Mouse (Mus musculus) CH12.LX (cell line): Measurements from ENCODE around the gene AK157302. TPM values are rescaled to one million over a fixed set of nuclear protein-coding genes. Genes with fewer than 3 reads are reported as not detected.
"Not testable (repeated sequence)": the region's sequence is repeated elsewhere in the genome, so short reads cannot be mapped to it uniquely, and the experiment has no call there.

Source experiments
- DNase-seq: peaks from one replicate; pipeline ENCODE4 v3.0.0-alpha.2; 2013; ENCODE audit errors: extremely low read depth
- H3K27ac ChIP-seq: 2 replicates; pipeline ENCODE4 v1.5.1; 2012; ENCODE audit warnings: low read depth, mild to moderate bottlenecking, control low read depth, moderate library complexity; ENCODE audit not compliant: insufficient read depth
- H3K27me3 ChIP-seq: replicated peaks from 2 replicates; pipeline ENCODE3; 2012; ENCODE audit warnings: inconsistent platforms
- H3K36me3 ChIP-seq, 2 experiments: replicated peaks in 1 of 2; 2 replicates each; pipeline versions ENCODE3 to v1.6.1; 2012; ENCODE audit warnings: inconsistent platforms in 1 of 2, low read length in 1 of 2, mild to moderate bottlenecking in 1 of 2, mixed read lengths in 1 of 2, moderate library complexity in 1 of 2; ENCODE audit not compliant: control insufficient read depth in 1 of 2, insufficient read depth in 1 of 2
- H3K4me1 ChIP-seq, 2 experiments: 2 replicates each; pipeline ENCODE4 v1.6.1; 2012; ENCODE audit warnings: inconsistent platforms in 1 of 2, moderate library complexity in 1 of 2; ENCODE audit not compliant: insufficient read depth in 2 of 2, control insufficient read depth in 1 of 2
- H3K4me2 ChIP-seq: 2 replicates; pipeline ENCODE4 v1.6.1; 2012; ENCODE audit warnings: low read depth, mild to moderate bottlenecking, control low read depth; ENCODE audit not compliant: poor library complexity, insufficient read depth, severe bottlenecking
- H3K4me3 ChIP-seq, 3 experiments: fragments of 150-350 bp in 1 of 3; sonication (generic) in 1 of 3; replicated peaks in 1 of 3; 2 replicates each; pipeline versions ENCODE3 to v1.5.1; 2011 to 2012; ENCODE audit warnings: low read depth in 2 of 3, low read length in 2 of 3, mild to moderate bottlenecking in 2 of 3, moderate library complexity in 2 of 3, control low read depth in 1 of 3, improper control_type of control experiment in 1 of 3, inconsistent platforms in 1 of 3, mixed read lengths in 1 of 3; ENCODE audit not compliant: poor library complexity in 1 of 3
- H3K79me2 ChIP-seq: replicated peaks from 2 replicates; pipeline ENCODE4 v1.6.1; 2012; ENCODE audit warnings: mild to moderate bottlenecking, moderate library complexity; ENCODE audit not compliant: control insufficient read depth, poor library complexity, insufficient read depth, severe bottlenecking; ENCODE audit errors: extremely low read depth
- H3K9ac ChIP-seq: 2 replicates; pipeline ENCODE4 v1.6.1; 2012; ENCODE audit warnings: low read depth, mild to moderate bottlenecking, control low read depth, moderate library complexity; ENCODE audit not compliant: insufficient read depth
- H3K9me3 ChIP-seq: replicated peaks from 2 replicates; pipeline ENCODE3; 2012; ENCODE audit warnings: low read length, inconsistent platforms, mixed read lengths
- BHLHE40 ChIP-seq: IDR thresholded peaks from 2 replicates; pipeline ENCODE4 v1.6.1; 2011; ENCODE audit warnings: mild to moderate bottlenecking, low read depth, low read length, improper control_type of control experiment
- ELF1 ChIP-seq: IDR thresholded peaks from 2 replicates; pipeline ENCODE4 v1.6.1; 2014; ENCODE audit warnings: low read depth, mild to moderate bottlenecking, inconsistent platforms, low read length, improper control_type of control experiment
- IRF4 ChIP-seq: IDR thresholded peaks from 2 replicates; pipeline ENCODE4 v1.6.1; 2014; ENCODE audit warnings: low read depth, mild to moderate bottlenecking, inconsistent platforms, low read length, improper control_type of control experiment
- JUND ChIP-seq: conservative IDR thresholded peaks from 2 replicates; pipeline ENCODE4 v1.6.1; 2011; ENCODE audit warnings: low read depth, low read length, improper control_type of control experiment
- MAFK ChIP-seq: IDR thresholded peaks from 2 replicates; pipeline ENCODE4 v1.6.1; 2011; ENCODE audit warnings: low read length, improper control_type of control experiment; ENCODE audit not compliant: insufficient replicate concordance
- MAZ ChIP-seq: IDR thresholded peaks from 2 replicates; pipeline ENCODE4 v1.6.1; 2012; ENCODE audit warnings: low read depth, mild to moderate bottlenecking, inconsistent platforms, low read length, improper control_type of control experiment, moderate library complexity
- MEF2A ChIP-seq: IDR thresholded peaks from 2 replicates; pipeline ENCODE4 v1.6.1; 2014; ENCODE audit warnings: low read depth, mild to moderate bottlenecking, inconsistent platforms, low read length, improper control_type of control experiment, borderline replicate concordance
- NELFE ChIP-seq: IDR thresholded peaks from 2 replicates; pipeline ENCODE4 v1.6.1; 2011; ENCODE audit warnings: low read depth, low read length, improper control_type of control experiment
- POLR2A ChIP-seq: IDR thresholded peaks from 2 replicates; pipeline ENCODE4 v1.6.1; 2011; ENCODE audit warnings: low read depth, mild to moderate bottlenecking, improper control_type of control experiment, low read length
- POLR2AphosphoS2 ChIP-seq: IDR thresholded peaks from 2 replicates; pipeline ENCODE4 v1.6.1; 2011; ENCODE audit warnings: low read depth, low read length, improper control_type of control experiment
- SIN3A ChIP-seq: IDR thresholded peaks from 2 replicates; pipeline ENCODE4 v1.6.1; 2012; ENCODE audit warnings: low read length, improper control_type of control experiment, inconsistent platforms
- SMC3 ChIP-seq: IDR thresholded peaks from 2 replicates; pipeline ENCODE4 v1.6.1; 2011; ENCODE audit warnings: low read depth, low read length, improper control_type of control experiment
- TBP ChIP-seq: conservative IDR thresholded peaks from 2 replicates; pipeline ENCODE4 v1.6.1; 2011; ENCODE audit warnings: low read depth, low read length, improper control_type of control experiment
- UBTF ChIP-seq: IDR thresholded peaks from 2 replicates; pipeline ENCODE4 v1.6.1; 2012; ENCODE audit warnings: low read depth, mild to moderate bottlenecking, inconsistent platforms, low read length, improper control_type of control experiment, moderate library complexity
- ZC3H11A ChIP-seq: IDR thresholded peaks from 2 replicates; pipeline ENCODE4 v1.6.1; 2012; ENCODE audit warnings: low read depth, mild to moderate bottlenecking, inconsistent platforms, low read length, improper control_type of control experiment
- ZKSCAN1 ChIP-seq: IDR thresholded peaks from 2 replicates; pipeline ENCODE4 v1.6.1; 2012; ENCODE audit warnings: low read depth, inconsistent platforms, low read length, improper control_type of control experiment, borderline replicate concordance
- dilution Hi-C: fragments of 300-500 bp; cut with MboI; formaldehyde crosslinking; loops from 2 replicates; pipeline ENCODE4 v1.14.3; 2020; ENCODE audit warnings: low sequenced_read_pairs; ENCODE audit not compliant: extremely low pct_unique_long_range_greater_than_20kb, extremely low pct_ligation_motif_present
- in situ Hi-C: fragments of 300-500 bp; cut with MboI; formaldehyde crosslinking; loops from 3 replicates; pipeline ENCODE4 v1.14.3; 2019; ENCODE audit warnings: low sequenced_read_pairs, low pct_ligation_motif_present, low pct_unique_long_range_greater_than_20kb, mixed read lengths
- polyA plus RNA-seq: library from polyadenylated mRNA; unstranded; fragments of >175 nt; gene quantifications from 2 replicates; pipeline ENCODE4 v1.2.1, GENCODE M21; 2012; ENCODE audit warnings: low read depth; ENCODE audit not compliant: insufficient read length
- total RNA-seq, 2 experiments: library from RNA; depleted of rRNA; stranded (reverse); fragments of 300-350 nt in 1 of 2; fragments of >200 nt in 1 of 2; gene quantifications; 2 replicates each; pipeline ENCODE4 v1.2.3; 2012 to 2014

The AK157302 gene
- total and polyA plus RNA-seq, 3 experiments, result 0.17 to 0.47 TPM; not detected in 1

- H3K4me1 ChIP-seq, result no peaks in the 10 kb centered on the region
- no peak overlapping the region for H3K9ac ChIP-seq
- H3K79me2 ChIP-seq, result no peaks in the 10 kb centered on the region
- peaks cover under 1% of the 10 kb centered on the region for H3K9me3 ChIP-seq
- H3K27ac ChIP-seq, result no peak overlapping the region
- H3K4me2 ChIP-seq, result no peak overlapping the region
- dilution Hi-C loops, result no loop called here
- no peak for DNase-seq
- H3K4me3 ChIP-seq, result no peak overlapping the region
- H3K27me3 ChIP-seq, result no peaks in the 10 kb centered on the region
- TF ChIP-seq POLR2A, result no peak
- TF ChIP-seq TBP, result peak; percentile 97
- 0 out of 2 replicates have a peak, but pooled peaks have one; percentile 18 for TF ChIP-seq MAFK
- no peak for TF ChIP-seq ZC3H11A
- 0 out of 2 replicates have a peak, but pooled peaks have one; percentile 9 for TF ChIP-seq ELF1
- H3K36me3 ChIP-seq, result no peaks in the 10 kb centered on the region
- in situ Hi-C loops, result no loop called here
These were observed 2.2 kb upstream of the AK157302 start for GRCm38 (mm10) chr13:21492847-21493246.

GRCm38 (mm10) chr13:21501182-21501581 is 6.2 kb downstream of the AK157302 start, which contains the start of gene Gm11273:
TSS of gene Gm11273 (minus strand) at chr13:21501418.
- H3K27ac ChIP-seq, H3K36me3 ChIP-seq, H3K4me3 ChIP-seq, in situ Hi-C loops, H3K9me3 ChIP-seq, H3K27me3 ChIP-seq, DNase-seq, H3K9ac ChIP-seq, H3K4me1 ChIP-seq, H3K4me2 ChIP-seq, dilution Hi-C loops, H3K79me2 ChIP-seq: not testable (repeated sequence)

- Histone ChIP-seq H3K36me3 (no peaks in the 10 kb centered on the region), H3K27me3 (no peaks in the 10 kb centered on the region), H3K4me2 (no peak overlapping the region), H3K9ac (no peak overlapping the region), H3K79me2 (no peaks in the 10 kb centered on the region), H3K4me1 (peaks cover 0 to 9% of the 10 kb centered on the region in 2 experiments; a peak in 2 of 4 replicates), H3K4me3 (no peak overlapping the region), H3K27ac (no peak overlapping the region), H3K9me3 (no peaks in the 10 kb centered on the region)
- in situ Hi-C loops, result no loop called here
- TF ChIP-seq MAZ, result no peak
- no peak for TF ChIP-seq SIN3A
- TF ChIP-seq POLR2AphosphoS2, result no peak
- TF ChIP-seq SMC3, result no peak
- no peak for TF ChIP-seq BHLHE40
- TF ChIP-seq JUND, result no peak
- TF ChIP-seq IRF4, result no peak
- no peak for TF ChIP-seq NELFE
- TF ChIP-seq ELF1, result no peak
- TF ChIP-seq ZKSCAN1, result no peak
- TF ChIP-seq UBTF, result no peak
- no peak for TF ChIP-seq MEF2A
- DNase-seq, result no peak
- dilution Hi-C loops, result no loop called here
These were observed 7.3 kb downstream of the AK157302 start for GRCm38 (mm10) chr13:21502296-21502695.
